Mouse (Mus musculus) embryonic facial prominence, embryonic 15.5 days (tissue): Measurements from ENCODE around the gene 4632433K11Rik. TPM values are rescaled to one million over a fixed set of nuclear protein-coding genes. Genes with fewer than 3 reads are reported as not detected.

Source experiments
- ATAC-seq: fragments of 200-750 bp; cut with Nextera tagmentation; 2 replicates; pipeline ENCODE4 v1.8.0; 2017; ENCODE audit warnings: low read depth, moderate TSS enrichment; ENCODE audit not compliant: insufficient number of reproducible peaks, low FRiP score, low TSS enrichment
- H3K27ac ChIP-seq: fragments of 300-500 bp; sonication (generic); replicated peaks from 2 replicates; pipeline ENCODE4 v1.5.1; 2015; ENCODE audit warnings: mild to moderate bottlenecking, inconsistent platforms
- H3K27me3 ChIP-seq: fragments of 300-500 bp; sonication (generic); 2 replicates; pipeline ENCODE4 v1.6.1; 2015; ENCODE audit warnings: inconsistent platforms
- H3K36me3 ChIP-seq: fragments of 300-500 bp; sonication (generic); 2 replicates; pipeline ENCODE4 v1.6.1; 2015; ENCODE audit warnings: mild to moderate bottlenecking, inconsistent platforms
- H3K4me1 ChIP-seq: fragments of 300-500 bp; sonication (generic); 2 replicates; pipeline ENCODE4 v1.6.1; 2015; ENCODE audit warnings: inconsistent platforms
- H3K4me2 ChIP-seq: fragments of 300-500 bp; sonication (generic); replicated peaks from 2 replicates; pipeline ENCODE4 v1.6.1; 2015; ENCODE audit warnings: mild to moderate bottlenecking, inconsistent platforms
- H3K4me3 ChIP-seq: fragments of 300-500 bp; sonication (generic); replicated peaks from 2 replicates; pipeline ENCODE4 v1.5.1; 2015; ENCODE audit warnings: mild to moderate bottlenecking, inconsistent platforms
- H3K9ac ChIP-seq: fragments of 300-500 bp; sonication (generic); 2 replicates; pipeline ENCODE4 v1.6.1; 2015; ENCODE audit warnings: inconsistent platforms
- H3K9me3 ChIP-seq: fragments of 300-500 bp; sonication (generic); replicated peaks from 2 replicates; pipeline ENCODE4 v1.6.1; 2016; ENCODE audit warnings: inconsistent platforms
- WGBS: fragments of 180-500 bp; shearing (Covaris S2); methylation state at CpG from one replicate; pipeline ENCODE4 v1.1.7; 2015; 5-methylcytosine and 5-hydroxymethylcytosine counted together
- polyA plus RNA-seq: library from polyadenylated mRNA; unstranded; fragments of >200 nt; fragmentation: Nextera tagmentation; extraction: Ambion mirVana; gene quantifications from 2 replicates; pipeline ENCODE4 v1.2.1, GENCODE M21; 2015

The 4632433K11Rik gene
- polyA plus RNA-seq, 1 experiment from 2014 or later, result not detected

DNA sequence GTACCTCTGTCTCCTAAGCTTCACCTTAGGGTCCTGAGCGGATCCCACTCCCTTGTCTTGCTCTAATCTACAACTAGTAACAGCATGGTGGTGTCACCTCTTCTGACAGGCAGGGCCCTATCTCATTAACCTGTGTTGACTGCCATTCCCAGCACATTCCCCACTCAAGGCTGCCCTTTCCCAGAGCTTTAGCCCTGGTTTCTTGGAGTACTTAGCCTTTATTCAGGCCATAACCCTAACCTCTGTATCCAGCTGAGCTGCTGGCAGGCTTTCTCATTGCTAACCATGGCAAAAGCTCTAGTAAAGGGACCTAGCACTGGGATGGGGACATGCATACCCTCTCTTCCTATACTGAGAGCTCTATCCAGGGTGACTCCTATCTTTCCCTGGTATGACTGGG lies 24.7 kb downstream of the 4632433K11Rik start:
- H3K4me3 ChIP-seq, result no peak overlapping the region
- H3K9me3 ChIP-seq, result no peaks in the 10 kb centered on the region
- H3K9ac ChIP-seq, result no peak overlapping the region
- H3K4me2 ChIP-seq, result no peak overlapping the region
- H3K27ac ChIP-seq, result no peak overlapping the region
- whole genome bisulfite sequencing, result 100% methylated on average over 1 of the region's 1 CpGs
- ATAC-seq, result no peak
- H3K36me3 ChIP-seq, result no peaks in the 10 kb centered on the region
- H3K27me3 ChIP-seq, result peaks cover 24% of the 10 kb centered on the region
- peaks cover 65% of the 10 kb centered on the region for H3K4me1 ChIP-seq

DNA sequence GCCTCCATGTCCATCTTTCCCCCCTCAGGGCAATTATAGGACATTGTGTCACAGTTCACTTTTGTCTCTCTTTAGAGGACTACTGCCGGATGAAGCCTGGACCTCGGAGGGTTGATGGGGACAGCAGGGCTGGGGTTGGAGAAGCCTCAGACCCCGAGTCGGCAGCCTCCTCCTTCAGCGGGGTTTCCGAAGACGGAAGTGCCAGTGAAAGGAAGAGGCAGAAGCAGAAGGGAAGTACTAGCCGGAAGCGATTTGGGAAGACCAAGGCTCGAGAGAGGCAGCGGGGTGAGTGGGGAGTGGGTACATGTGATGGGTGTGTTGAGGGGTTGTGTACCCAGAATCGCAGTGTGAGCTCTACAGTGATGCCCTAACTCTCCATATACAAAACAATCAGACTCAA lies 25.5 kb downstream of the 4632433K11Rik start:
- no peaks in the 10 kb centered on the region for H3K36me3 ChIP-seq
- 89% methylated on average over 12 of the region's 12 CpGs for WGBS
- H3K27me3 ChIP-seq, result peaks cover 16% of the 10 kb centered on the region
- H3K9me3 ChIP-seq, result no peaks in the 10 kb centered on the region
- no peak for ATAC-seq
- H3K4me3 ChIP-seq, result no peak overlapping the region
- no peak overlapping the region for H3K4me2 ChIP-seq
- no peak overlapping the region for H3K9ac ChIP-seq
- no peak overlapping the region for H3K27ac ChIP-seq
- H3K4me1 ChIP-seq, result peaks cover 64% of the 10 kb centered on the region

DNA sequence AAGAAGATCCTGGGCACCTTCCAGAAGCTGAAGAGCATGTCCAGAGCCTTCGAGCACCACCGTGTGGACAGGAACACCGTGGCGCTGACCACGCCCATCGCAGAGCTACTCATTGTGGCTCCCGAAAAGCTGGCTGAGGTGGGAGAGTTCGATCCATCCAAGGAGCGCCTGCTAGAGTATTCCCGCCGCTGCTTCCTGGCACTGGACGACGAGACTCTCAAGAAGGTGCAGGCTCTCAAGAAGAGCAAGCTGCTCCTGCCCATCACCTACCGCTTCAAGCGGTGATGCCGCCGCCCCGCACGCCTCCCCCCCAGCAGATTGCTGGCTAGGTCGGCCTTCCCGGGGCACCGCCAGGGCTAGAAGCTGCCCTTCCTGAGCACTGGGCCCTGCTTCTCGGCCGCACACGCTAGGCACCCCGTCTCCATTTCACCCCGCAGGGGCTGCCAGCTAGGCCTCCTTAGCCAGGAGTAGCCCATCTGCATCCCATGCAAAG lies 26.4 kb downstream of the 4632433K11Rik start:
- no peak for ATAC-seq

DNA sequence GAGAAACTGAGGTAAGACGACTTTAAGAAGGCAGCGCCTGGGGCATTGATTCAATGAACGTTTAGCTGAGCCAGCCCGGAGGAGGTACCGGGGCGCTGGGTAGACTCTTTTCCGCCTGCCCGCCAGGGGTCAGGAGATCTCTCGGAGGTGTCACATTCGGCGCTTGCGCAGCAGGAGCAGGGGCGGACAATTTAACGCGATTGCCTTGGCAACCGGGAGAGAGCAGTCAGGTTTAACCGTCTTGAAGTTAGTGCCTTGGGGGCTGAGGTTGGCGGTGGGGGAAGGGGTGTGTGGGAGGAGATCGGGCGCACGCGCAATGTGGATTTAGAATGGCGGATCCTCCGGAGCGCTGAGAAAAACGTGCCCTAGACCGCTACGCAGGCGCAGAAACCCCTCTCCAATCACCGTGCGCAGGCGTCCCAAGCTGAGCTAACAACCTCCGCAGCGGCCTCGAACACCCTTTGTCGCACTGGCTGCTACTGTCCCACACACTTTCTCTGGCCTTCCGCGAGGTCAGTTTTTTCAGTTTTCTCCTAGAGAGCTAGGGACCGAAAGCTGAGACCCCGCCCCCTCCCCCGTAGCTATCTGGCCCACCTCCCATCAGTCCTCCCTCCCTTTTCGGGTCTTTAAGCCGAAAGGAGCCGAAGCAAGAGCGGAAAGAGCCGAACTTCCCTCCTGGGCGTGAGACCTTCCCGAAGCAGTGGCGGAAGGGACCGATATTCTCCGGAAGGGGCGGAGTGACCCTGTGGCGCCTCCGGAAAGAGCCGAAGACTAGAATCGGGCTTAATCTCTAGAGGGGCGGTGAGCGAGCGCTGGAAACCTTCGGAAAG lies 27.2 kb downstream of the 4632433K11Rik start:
- H3K36me3 ChIP-seq, result peaks cover under 1% of the 10 kb centered on the region; the same call in 1 of the 2 replicates
- peak; percentile 89 for ATAC-seq
- peak overlapping the region; percentile 84 for H3K4me2 ChIP-seq

More for the DNA sequence above, 26.4 kb downstream of the 4632433K11Rik start:
- peak overlapping the region; percentile 84 for H3K4me2 ChIP-seq
- peak overlapping the region; percentile 77 for H3K4me3 ChIP-seq
- H3K4me1 ChIP-seq, result peaks cover 62% of the 10 kb centered on the region
- 4% methylated on average over 27 of the region's 27 CpGs for WGBS
- H3K27ac ChIP-seq, result peak overlapping the region; percentile 99
- H3K9me3 ChIP-seq, result no peaks in the 10 kb centered on the region
- no peaks in the 10 kb centered on the region for H3K36me3 ChIP-seq
- peak overlapping the region; percentile 74 for H3K9ac ChIP-seq
- H3K27me3 ChIP-seq, result peaks cover 8% of the 10 kb centered on the region

DNA sequence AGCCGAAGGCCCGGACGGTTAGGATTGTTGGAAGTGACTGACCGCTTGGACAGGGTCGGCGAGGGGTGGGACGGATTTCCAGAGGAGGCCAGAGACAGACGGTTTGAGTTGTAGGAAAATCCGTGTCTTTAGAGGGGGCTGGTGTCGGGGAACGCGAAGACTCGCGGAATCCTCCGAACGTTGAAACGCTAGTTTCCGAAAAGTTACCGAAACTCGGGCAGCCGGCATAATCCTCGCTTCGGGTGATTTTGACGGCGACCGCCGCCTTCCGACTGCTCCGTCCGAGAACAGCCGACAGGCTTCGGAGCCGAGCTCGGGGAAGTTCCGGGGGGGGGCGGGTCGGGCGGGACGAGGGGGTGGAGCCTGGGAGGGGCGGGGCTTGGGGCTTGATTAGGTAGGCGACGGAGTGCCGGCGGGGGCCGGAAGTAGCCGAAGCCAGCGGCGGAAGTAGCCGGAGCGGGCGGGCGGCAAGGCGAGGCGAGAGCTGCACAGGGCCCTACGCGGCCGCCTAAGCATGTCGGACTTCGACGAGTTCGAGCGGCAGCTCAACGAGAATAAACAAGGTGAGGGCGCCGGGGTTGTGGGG lies 27.9 kb downstream of the 4632433K11Rik start, which contains the start of gene U2af2:
TSS of gene U2af2 (plus strand) at position 370 of the 586 bp plus-strand sequence.
- Histone ChIP-seq H3K27me3 (no peaks in the 10 kb centered on the region), H3K36me3 (peaks cover 8% of the 10 kb centered on the region; the same call in 1 of the 2 replicates), H3K4me3 (peak within 1 kb of the TSS; percentile 77), H3K4me1 (peaks cover 60% of the 10 kb centered on the region), H3K9ac (peak within 1 kb of the TSS; percentile 74), H3K9me3 (no peaks in the 10 kb centered on the region), H3K27ac (peak within 1 kb of the TSS; percentile 99), H3K4me2 (peak within 1 kb of the TSS; percentile 84)
- WGBS, result under 1% methylated on average over 64 of the region's 65 CpGs
- peak; percentile 81 for ATAC-seq

More for the DNA sequence above, 27.2 kb downstream of the 4632433K11Rik start:
- Histone ChIP-seq H3K4me3 (peak overlapping the region; percentile 77), H3K27ac (peak overlapping the region; percentile 99), H3K9ac (peak overlapping the region; percentile 74), H3K9me3 (no peaks in the 10 kb centered on the region), H3K27me3 (no peaks in the 10 kb centered on the region), H3K4me1 (peaks cover 65% of the 10 kb centered on the region)
- WGBS, result under 1% methylated on average over 60 of the region's 60 CpGs

DNA sequence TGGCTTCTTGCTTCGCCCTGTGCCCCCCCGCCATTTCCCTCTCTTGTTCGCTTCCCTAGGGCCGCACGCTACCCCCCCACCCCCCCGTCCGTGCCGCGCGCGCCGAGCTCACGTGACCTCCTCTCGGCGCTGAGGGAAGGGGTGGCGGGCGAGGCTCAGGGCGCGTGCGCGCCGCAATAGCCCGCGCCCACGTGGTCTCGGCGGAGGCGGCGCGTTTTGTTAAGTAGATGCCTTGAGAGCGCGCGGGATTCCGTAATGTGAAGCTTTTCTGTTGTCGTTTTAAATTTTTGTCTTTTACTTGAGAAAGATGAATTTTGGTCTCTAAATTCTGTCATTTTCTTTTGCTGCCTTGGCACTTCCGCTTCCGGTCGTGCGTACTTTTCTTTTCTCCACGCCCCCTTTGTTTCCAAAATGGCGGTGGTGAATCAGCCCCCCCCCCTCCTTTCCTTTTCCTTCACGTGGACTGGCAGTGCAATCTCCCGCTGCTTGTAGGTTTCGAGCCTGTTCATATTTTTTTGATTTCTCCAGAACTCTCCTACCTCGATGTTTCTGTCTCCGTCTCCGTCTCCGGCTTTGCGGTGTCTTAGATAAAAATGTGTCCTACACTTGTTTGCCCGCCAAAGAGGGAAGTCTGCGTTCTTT lies 28.6 kb downstream of the 4632433K11Rik start:
- ATAC-seq, result peak; percentile 61
- Histone ChIP-seq H3K4me1 (peaks cover 54% of the 10 kb centered on the region), H3K27ac (peak overlapping the region; percentile 99), H3K4me2 (peak overlapping the region; percentile 84), H3K27me3 (no peaks in the 10 kb centered on the region), H3K4me3 (peak overlapping the region; percentile 77), H3K9me3 (no peaks in the 10 kb centered on the region), H3K9ac (peak overlapping the region; percentile 71), H3K36me3 (peaks cover 14% of the 10 kb centered on the region)
- 0% methylated on average over 51 of the region's 51 CpGs for whole genome bisulfite sequencing

DNA sequence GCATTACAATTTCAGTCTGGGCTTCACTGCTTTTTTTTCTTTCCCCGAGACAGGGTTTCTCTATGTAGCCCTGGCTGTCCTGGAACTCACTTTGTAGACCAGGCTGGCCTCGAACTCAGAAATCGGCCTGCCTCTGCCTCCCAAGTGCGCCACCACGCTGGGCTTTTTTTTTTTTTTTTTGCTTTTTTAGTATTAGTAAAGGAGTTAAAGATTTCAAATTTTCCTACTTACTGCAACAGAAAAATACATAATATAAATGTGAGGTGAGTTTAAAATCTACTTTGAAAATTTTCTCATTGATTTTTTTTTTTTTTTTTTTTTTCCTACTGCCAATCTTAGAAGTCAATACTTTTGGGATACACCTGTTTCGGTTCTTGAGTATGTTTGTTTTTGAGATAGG lies 31.0 kb downstream of the 4632433K11Rik start:
- Histone ChIP-seq H3K4me3 (no peak overlapping the region), H3K9me3 (no peaks in the 10 kb centered on the region), H3K4me2 (no peak overlapping the region), H3K36me3 (peaks cover 38% of the 10 kb centered on the region), H3K27me3 (no peaks in the 10 kb centered on the region), H3K9ac (no peak overlapping the region), H3K27ac (no peak overlapping the region), H3K4me1 (peaks cover 36% of the 10 kb centered on the region)
- WGBS, result 94% methylated on average over 6 of the region's 6 CpGs
- no peak for ATAC-seq

DNA sequence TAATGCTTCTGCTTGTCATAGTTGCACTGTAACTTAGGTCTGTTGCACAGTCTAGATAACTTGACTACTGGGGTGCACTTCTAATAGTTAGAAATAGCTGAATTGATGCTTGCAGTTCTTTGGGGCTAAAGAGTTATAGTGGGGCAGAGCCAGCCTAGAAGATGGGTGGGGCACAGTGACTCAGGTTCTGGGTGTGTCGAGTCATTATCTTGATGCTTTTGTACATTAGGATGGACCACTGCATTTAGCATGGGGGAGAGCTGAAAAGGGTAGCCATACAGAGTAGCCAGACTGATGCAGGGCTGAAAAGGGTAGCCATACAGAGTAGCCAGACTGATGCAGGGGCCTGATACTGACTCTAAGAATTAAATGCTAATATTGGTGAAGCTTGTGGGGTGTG lies 39.7 kb downstream of the 4632433K11Rik start:
- Histone ChIP-seq H3K36me3 (peaks cover 91% of the 10 kb centered on the region), H3K9me3 (no peaks in the 10 kb centered on the region), H3K27ac (no peak overlapping the region), H3K27me3 (no peaks in the 10 kb centered on the region), H3K4me2 (no peak overlapping the region), H3K4me3 (no peak overlapping the region), H3K9ac (no peak overlapping the region), H3K4me1 (0 out of 2 replicates have a peak, but pooled peaks cover under 1% of the 10 kb centered on the region)
- ATAC-seq, result no peak
- 61% methylated on average over 1 of the region's 1 CpGs for WGBS

DNA sequence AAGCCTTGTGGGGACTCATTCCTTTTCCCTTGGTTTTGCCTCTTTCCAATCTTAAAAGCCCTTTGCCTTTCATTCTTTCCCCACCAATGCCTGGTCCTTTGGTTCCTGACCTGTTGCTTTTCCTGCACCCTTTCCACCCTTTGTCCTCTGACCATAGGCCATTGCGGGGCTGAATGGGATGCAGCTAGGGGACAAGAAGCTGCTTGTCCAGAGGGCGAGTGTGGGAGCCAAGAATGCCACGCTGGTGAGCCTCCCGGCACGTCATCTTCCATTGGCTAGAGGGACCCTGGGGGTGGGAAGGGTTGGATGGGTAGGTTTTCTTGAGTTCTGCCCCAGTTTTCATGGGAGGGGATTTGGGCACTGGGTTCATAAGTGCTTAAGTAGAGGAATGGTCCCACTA lies 41.1 kb downstream of the 4632433K11Rik start:
- WGBS, result 93% methylated on average over 5 of the region's 5 CpGs
- Histone ChIP-seq H3K9me3 (no peaks in the 10 kb centered on the region), H3K9ac (no peak overlapping the region), H3K36me3 (peaks cover 83% of the 10 kb centered on the region), H3K4me3 (no peak overlapping the region), H3K4me2 (no peak overlapping the region), H3K4me1 (peaks cover 6% of the 10 kb centered on the region; the same call in 1 of the 2 replicates), H3K27me3 (no peaks in the 10 kb centered on the region), H3K27ac (no peak overlapping the region)
- ATAC-seq, result no peak

DNA sequence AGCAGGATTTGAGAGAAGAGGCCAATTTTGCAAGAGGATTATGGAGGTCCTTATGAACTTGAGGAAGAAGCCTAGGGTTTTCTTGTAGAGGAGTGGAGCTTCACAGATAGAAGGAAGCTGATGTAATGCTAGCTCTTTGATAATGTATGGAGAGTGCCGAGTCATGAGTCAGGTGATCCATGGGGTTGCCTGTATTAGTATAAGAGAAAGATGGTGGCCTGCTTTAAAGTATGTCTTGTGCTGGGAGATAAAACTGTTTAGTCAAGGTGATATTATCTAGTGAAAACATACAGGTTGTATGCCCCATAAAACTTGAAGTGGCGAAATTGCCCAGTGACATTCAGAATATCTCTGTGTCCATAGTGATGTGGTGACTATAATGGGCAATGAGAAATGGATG lies 43.0 kb downstream of the 4632433K11Rik start:
- Histone ChIP-seq H3K9ac (no peak overlapping the region), H3K4me2 (no peak overlapping the region), H3K36me3 (peaks cover 64% of the 10 kb centered on the region), H3K27me3 (no peaks in the 10 kb centered on the region), H3K27ac (no peak overlapping the region), H3K4me1 (peaks cover 19% of the 10 kb centered on the region), H3K9me3 (no peaks in the 10 kb centered on the region), H3K4me3 (no peak overlapping the region)
- no peak for ATAC-seq
- 87% methylated on average over 2 of the region's 2 CpGs for WGBS
